Mouse (Mus musculus): ENCODE results near the gene Spaca3. TPM values are rescaled to one million over a fixed set of nuclear protein-coding genes. Genes with fewer than 3 reads are reported as not detected.
A peak's percentile ranks its signal among the peaks of the same experiment; 100 is the strongest.

The Spaca3 gene
- not detected in 2 replicates for total RNA-seq (2021)
- long read RNA-seq: 0 reads

DNA sequence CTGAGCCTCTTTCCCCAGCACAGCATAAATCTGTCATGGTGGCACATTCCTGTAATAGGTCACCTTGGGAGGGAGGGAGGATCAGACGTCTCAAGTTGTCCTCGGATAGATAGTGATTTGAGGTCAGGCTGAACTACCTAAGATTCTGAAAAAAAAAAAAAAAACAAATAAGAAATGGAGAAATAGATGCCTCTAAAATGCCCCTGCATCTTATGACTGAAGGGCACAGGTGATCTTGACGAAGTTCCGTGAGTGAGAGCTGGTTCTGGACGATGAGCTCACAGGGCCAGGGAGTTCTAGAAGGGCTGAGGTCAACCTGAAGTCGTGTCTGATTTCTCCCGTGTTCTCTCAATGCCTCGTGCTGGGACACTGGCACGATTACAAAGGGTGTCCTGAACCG lies at the start of gene Spaca3:
Spaca3 (plus strand) TSS at position 301 of the 400 bp plus-strand sequence.
- no peak for DNase-seq

DNA sequence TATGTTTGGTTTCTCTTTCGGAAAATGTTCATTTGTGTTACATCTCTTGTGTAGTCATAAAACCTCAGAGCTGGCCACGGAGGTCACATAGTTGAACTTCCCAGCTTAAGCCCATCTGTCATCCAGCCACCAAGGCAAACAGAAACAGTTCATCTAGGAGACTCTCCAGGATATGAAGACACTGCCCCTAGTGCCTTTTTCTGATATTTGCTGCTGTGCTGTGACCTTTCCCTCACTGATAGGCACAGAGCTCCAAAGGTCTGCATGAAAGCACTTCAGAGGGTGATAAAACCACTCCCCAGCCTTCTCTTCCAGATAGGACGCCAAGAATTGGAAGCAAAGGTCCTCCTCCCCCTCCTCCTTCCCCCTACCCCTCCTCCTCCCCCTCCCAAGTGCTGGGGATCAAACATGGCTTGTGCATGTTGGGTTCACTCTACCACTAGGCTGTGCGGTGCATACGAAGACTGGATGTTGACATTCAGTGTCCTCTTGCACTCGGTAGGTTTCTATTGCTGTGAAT lies 49.6 kb upstream of the Spaca3 start:
- DNase-seq: no peak

GRCm38 (mm10) chr11:80809666-80809992 lies 48.5 kb upstream of the Spaca3 start:
- DNase-seq: no peak

DNA sequence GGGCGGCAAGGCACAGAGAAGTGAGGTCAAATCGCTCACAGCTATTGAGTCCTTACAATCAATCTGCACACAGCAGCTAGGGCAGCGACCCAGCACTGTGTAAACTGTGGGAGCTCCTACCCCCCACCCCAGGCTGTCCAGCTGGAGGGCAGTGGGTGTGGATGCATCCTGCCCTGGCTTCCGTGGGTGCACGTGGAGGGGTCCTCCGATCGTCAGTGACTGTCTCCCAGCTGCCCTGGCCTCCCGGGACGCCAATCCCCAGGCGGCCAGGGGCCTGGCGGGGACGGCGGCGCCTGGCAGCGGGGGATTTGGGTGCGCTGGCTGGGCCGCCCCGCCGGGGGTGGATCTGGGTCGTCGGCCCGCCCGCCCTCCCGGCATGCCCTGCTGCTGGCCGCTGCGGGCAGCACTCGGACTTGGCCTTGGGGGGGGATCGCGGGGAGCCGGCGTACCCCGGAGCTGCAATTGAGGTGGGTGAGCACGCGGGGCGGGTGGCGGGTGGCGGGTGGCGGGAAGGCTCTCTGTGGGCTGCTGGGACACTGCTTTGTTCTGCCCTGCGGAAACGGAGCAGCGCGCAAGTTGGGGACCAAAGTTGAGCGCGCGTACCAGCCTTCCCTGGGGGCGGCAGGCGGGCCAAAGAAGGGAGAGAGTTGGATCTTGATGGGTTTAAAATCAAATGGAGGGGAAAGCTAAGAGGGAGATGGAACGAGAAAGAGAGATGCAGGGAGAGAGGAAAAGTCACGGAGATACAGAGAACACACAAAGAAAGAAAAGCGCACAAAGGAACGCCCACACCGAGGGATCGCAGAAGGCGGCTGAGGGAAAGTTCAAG lies 48.0 kb upstream of the Spaca3 start, which contains the start of gene Tmem98:
Tmem98 (plus strand) TSS at position 183 of the 829 bp plus-strand sequence.
- peak; percentile 76 for DNase-seq

DNA sequence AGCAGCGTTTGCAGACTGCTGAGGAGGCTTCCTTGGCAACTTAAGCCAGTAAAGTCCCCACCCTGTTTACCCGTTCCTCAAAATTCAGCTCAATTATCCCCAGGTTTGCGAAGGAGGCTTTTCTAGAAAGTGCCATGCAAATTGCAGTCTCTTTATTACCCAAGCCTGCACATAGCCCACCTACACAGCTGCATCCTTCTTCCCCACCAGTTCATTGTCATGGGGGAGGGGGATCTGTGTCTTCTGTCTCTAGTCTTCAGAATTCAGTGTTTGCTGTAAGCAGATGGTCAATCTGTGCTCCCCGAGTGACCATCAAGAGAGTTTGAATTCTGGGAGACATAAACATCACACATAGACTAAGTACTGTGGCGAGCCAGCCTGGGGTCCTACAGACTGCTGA lies 47.0 kb upstream of the Spaca3 start:
- DNase-seq: no peak

DNA sequence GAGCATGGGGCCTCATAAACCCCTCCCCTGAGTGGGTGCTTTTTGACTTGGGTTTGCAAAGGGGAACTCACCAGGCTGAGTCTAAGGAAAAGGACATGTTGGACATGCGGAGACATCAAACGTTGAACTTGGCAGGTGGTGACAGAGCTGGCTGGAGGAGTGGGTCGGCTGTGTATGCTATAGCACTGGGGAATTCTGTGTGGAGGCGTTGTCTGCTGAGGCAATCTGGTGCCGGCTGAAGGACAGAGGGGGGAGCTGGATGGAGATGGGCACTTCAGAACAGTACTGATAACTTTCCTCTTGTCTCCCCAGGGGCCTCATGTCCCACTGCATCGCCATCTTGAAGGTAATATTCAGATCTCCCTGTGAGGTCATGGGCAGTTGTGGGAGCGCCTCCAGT lies 42.8 kb upstream of the Spaca3 start:
- DNase-seq: no peak

DNA sequence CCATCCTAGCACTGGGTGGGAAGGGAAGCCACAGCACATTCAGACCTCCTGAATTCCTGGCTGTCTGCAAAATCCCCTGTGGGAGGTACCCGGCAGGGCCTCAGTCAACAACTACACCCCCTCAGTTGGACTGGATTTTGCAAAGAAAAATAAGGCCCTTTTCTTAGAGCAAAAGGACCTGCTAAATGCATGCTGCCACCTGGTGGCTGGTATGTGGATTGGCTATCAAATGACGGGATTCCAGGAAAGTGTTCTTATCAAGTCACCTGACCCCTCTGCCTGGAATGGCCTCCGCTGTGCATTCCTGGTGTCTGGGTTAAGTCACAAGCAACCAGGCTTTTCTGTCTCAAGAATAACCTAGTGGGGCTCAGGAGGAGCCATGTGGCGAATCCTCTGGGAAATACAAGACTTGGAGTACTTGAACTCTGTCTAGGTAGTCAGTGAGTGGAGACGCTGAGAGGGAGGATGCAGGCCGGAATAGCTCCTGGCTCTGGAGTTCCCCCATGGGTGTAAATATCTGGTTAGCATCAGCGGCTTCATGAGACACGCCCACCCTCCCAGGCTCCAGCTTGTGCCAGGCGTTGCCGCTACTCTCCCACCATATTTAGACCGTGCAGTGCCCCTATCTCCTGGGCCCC lies 40.0 kb upstream of the Spaca3 start:
- DNase-seq: peak; percentile 66

DNA sequence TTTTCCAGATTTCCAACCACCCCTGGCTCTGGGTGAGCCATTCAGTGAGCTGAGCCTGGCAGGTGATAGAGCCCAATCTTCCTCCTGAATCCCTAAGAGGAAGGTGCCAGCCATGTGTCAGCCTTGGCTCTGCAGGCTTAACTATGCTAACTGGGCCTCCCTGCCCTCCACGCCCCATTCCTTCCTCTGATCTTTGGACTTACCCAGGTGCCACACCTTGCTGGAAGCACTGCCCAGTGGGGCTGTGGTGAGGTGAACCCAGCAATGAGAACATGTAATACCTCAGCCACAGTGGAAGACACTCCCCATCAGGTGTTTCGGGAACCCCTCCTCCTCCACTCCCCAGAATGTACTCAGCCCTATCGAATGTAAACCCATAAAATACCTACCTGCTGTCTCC lies 38.1 kb upstream of the Spaca3 start:
- DNase-seq: no peak

DNA sequence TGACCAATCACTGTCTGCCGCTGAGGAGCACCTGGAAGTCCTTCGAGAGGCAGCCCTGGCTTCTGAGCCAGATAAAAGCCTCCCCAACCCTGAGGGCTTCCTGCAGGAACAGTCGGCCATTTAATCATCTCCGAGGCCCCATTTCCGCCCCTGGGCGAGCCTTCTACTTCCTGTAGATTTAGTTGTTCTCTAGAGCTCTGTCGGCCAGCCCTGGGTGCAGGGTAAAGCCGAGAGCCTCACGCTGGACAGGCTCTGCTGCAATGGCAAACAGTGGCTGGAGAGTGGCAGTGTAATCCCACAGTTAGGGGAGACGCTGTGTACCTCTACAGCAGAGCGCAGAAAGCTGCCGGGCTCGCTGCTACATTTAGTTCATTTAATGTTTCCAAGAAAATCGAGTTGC lies 36.9 kb upstream of the Spaca3 start:
- DNase-seq: peak; percentile 12

DNA sequence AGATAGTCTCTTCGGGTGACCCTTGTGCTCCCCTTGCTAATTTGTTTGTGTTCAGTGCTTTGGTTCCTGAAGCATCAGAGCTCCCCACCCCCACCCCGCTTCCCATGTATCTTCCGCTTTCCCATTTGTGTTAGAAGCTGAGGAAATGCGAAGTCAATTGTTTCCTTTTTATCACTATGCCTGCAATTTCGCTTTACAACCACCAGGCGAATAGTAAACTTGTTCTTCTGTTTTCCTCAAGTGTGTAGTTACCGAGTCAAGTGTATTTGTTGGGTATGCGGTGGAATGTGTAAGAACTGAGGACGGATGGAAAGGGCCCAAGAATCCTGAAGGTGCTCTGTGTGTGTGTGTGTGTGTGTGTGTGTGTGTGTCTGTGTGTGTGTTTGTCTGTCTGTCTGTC lies 36.4 kb upstream of the Spaca3 start:
- no peak for DNase-seq

- DNase-seq: no peak
Measured at GRCm38 (mm10) chr11:80835395-80835794, 22.8 kb upstream of the Spaca3 start.

- DNase-seq: no peak
Measured at GRCm38 (mm10) chr11:80835841-80836240, 22.3 kb upstream of the Spaca3 start.

DNA sequence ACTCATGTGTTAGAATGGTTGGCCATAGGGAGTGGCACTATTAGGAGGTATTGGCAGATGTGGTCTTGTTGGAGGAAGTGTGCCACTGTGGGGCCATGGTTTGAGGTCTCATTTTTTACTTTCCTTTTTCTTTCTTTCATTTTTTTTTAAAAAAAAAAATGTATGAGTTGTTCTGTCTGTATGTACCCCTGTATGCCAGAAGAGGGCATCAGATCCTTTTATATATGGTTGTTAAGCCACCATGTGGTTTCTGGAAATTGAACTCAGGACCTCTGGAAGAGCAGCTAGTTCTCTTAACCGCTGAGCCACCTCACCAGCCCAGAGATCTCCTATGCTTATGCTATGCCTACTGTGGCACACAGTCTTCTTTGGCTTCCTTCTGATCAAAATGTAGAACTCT lies 19.4 kb upstream of the Spaca3 start:
- DNase-seq: no peak

- DNase-seq: no peak
Measured at GRCm38 (mm10) chr11:80843435-80843834, 14.7 kb upstream of the Spaca3 start.

DNA sequence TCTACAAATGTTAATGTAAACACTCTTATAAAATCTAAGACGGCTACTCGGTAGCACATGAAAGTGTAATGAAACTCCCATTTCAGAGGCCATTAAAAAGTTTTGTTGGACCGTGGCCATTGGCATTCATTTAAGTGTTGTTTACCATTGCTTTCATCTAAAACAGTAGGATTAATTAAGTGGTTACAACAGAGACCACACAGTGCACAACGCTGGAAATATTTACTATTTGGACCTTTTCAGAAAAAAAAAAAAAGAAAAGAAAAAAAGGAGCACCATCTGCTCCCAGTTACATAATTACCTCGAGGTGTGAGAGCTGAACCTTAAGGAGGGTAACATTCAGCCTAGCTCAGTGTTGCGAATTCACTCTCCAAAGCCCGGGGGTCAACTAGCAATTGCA lies 12.7 kb upstream of the Spaca3 start:
- DNase-seq: no peak

- no peak for DNase-seq
Measured at GRCm38 (mm10) chr11:80846115-80846514, 12.1 kb upstream of the Spaca3 start.

- DNase-seq: no peak
Measured at GRCm38 (mm10) chr11:80848131-80848530, 10.0 kb upstream of the Spaca3 start.

DNA sequence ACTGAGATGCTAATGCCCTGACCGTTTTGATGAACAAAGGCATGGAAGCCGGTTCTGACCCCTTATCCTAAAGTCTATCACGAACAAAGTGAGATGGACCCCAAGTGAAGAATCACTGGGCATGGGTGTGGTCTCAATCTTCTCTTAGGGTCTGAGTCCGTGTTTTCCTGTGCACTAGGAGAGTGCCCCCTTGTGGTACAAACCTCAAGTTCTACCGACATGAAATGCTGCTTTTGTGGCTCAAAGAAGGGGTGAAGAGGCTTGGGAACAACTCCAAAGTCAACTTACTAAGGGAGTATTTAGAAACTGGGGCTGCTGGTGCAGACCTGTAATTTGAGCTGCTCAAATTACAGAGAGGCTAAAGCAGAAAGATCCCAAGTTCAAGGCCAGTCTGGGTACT lies 6.3 kb upstream of the Spaca3 start:
- no peak for DNase-seq

DNA sequence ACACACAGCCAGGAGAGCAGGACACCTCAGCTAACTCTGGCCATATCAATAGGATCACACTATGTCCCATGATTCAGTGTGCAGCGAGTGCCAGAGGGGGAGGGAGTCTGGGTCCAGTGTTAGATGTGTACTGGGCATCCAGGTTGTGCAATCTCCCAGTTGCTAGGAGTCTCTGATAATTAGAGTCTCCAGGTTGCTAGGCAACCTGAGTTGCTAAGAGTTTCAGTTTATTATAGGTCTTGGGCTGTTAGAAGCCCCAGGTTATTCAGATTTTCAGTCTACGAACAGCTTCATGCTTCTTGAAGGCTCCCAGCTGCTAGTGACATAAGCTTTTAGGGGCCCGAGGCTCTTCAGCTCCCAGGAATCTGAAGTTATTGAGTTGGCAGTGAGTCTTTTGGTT lies 5.2 kb upstream of the Spaca3 start:
- no peak for DNase-seq

GRCm38 (mm10) chr11:80854430-80854829 lies 3.7 kb upstream of the Spaca3 start:
- DNase-seq: no peak

- DNase-seq: no peak
Measured at GRCm38 (mm10) chr11:80854908-80855307, 3.3 kb upstream of the Spaca3 start.

- no peak for DNase-seq
Measured at GRCm38 (mm10) chr11:80856827-80857226, 1.3 kb upstream of the Spaca3 start.

DNA sequence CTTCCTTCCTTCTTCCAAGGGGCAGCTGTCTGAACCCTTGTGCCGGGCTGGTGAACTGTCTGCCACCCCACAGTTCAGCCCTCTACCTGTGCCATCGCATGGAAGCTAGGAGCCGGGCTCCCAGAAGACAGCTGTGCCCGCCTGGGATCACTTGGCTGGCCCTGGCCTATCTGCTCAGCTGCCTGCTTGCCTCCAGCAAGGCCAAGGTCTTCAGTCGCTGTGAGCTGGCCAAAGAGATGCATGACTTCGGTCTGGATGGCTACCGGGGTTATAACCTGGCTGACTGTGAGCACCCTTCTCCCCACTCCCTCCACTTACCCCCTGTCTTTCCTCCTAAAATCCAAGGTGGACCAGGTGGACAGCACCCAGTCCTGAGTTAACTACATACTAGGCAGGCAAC lies 4.8 kb downstream of the Spaca3 start:
- peak; percentile 15 for DNase-seq

DNA sequence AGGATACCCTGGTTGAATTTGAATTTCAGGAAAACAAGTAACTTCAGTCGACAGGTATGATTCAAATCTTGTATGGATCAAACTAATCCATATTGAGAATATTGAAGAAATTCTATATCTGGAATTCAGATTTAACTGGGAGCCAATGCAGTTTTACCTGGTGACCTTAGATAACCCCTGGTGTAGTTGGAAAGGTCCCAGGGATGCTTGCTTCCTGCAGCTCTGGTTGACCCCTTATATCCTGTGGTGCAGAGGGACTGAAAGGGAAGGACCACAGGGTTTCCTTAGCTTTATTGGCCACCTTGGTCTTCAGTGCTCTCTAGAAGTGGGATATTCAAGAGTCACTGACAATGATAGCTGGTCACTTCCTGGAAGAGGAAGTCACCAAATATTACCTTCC lies 9.9 kb downstream of the Spaca3 start:
- no peak for DNase-seq
